Mouse (Mus musculus): ENCODE data around the gene Frmpd2. TPM values are rescaled to one million over a fixed set of nuclear protein-coding genes. Genes with fewer than 3 reads are reported as not detected.
"Not testable (repeated sequence)": the region's sequence is repeated elsewhere in the genome, so short reads cannot be mapped to it uniquely, and the experiment has no call there.

Gene Frmpd2
- total RNA-seq (2022): 1 to 10 TPM in 2 of 4 experiments, under 1 TPM in 2; 0.31 to 1.7 (median 0.73) TPM

GRCm38 (mm10) chr14:33471331-33471730 is at the start of gene Frmpd2:
Gene Frmpd2, plus strand, starts transcription at chr14:33471696.
- DNase-seq (ENCODE audit: low spot score in 2 of 2): no peak

DNA sequence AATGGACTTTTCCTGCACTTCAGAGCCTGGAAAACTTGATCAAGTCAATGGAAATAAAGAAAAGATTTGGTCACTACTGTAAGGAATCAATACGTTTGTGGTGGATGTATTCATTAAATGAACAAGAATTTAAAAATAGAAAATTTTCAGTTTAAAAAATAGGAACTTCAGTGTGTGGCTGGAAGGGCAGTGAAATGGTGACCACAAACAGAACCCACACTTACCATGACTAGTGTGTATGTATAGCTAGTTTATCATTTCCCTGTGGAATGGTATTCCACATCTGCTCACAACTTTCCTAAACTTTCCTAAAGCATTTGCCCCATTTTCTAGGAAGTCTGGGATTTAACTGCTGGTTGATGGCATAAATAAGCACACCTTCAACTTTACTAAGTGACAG is 48.5 kb upstream of the Frmpd2 start:
- no peak for DNase-seq (ENCODE audit: low spot score in 2 of 2)

DNA sequence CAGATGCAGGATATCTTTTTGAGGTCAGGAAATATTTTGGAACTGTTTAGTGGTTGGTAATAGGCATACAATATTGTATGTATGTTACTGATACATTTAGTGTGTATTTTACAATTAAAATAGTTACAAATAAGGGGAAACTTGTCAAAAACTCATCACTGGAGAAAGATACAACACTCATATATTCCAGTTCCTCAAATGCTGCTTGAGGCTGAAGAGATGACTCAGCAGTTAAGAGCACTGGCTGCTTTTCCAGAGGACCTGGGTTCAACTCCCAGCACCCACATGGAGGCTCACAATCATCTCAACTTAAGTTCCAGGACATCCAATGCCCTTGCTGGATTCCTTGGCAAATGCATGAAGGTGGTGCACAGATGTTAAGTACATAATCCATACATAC is 47.4 kb upstream of the Frmpd2 start:
- DNase-seq (ENCODE audit: low spot score in 2 of 2): no peak

DNA sequence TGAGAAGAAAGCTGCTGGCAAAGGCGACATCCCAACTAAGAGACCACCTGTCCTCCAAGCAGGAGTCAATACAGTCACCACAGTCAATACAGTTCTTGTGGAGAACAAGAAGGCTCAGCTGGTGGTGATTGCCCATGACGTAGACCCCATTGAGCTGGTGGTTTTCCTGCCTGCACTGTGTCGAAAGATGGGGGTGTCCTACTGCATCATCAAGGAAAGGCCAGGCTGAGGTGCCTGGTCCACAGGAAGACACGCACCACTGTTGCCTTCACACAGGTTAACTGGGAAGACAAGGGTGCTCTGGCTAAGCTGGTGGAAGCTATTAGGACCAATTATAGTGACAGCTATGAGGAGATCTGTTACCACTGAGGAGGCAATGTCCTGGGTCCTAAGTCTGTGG is 39.0 kb upstream of the Frmpd2 start:
- not testable (repeated sequence) for DNase-seq (ENCODE audit: low spot score in 2 of 2)

- DNase-seq (ENCODE audit: low spot score in 2 of 2): no peak
Observed at GRCm38 (mm10) chr14:33443780-33444179, 27.7 kb upstream of the Frmpd2 start.

DNA sequence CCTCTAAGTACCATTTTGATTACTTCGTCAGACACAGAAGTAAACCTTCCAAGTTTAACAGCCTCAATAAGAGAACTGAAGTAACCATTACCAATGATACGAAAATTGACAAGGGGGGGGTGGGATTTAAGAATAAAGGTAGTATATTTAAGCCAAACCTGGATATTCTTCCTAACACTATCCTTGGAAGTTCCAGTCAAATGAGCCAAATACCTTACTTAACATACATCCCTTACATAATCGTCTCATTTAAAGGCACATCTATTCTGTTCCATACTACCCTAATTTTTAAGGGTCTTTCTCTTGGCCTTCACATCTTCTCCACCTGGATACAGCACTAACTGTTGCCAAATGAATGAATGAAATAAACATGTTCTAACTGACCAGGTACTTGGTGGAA is 25.5 kb upstream of the Frmpd2 start:
- DNase-seq (ENCODE audit: low spot score in 2 of 2): no peak

DNA sequence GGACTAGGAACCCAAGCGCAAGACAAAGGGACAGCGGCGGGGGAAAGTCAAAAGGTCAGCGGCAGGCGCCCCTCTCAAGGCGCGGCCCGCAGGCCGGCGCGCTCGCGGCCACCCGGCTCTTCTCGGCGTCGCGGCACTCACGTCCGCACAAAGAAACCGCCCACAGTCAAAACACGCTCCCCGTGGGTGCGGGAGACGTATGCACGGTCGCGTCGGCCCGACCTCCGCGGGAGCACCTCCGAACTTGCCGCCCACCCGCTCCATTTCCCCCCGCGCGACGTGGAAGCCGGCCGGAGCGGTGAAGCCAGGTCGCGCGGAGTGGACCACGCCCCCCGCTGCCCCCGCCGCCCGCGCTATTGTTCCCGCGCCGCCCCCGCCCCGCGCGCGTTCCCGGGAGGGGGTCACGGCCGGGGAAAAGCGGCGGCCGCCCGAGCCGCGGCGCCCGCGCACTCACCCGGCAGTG is 24.9 kb upstream of the Frmpd2 start:
- peak; percentile 23 to 35 for DNase-seq (ENCODE audit: low spot score in 2 of 2)

GRCm38 (mm10) chr14:33447027-33447569 is 24.4 kb upstream of the Frmpd2 start, which contains the start of gene Mapk8:
Gene Mapk8, minus strand, starts transcription at chr14:33447158.
- DNase-seq (ENCODE audit: low spot score in 2 of 2): peak; percentile 91 to 93

GRCm38 (mm10) chr14:33448276-33448675 is 23.2 kb upstream of the Frmpd2 start:
- no peak for DNase-seq (ENCODE audit: low spot score in 2 of 2)

DNA sequence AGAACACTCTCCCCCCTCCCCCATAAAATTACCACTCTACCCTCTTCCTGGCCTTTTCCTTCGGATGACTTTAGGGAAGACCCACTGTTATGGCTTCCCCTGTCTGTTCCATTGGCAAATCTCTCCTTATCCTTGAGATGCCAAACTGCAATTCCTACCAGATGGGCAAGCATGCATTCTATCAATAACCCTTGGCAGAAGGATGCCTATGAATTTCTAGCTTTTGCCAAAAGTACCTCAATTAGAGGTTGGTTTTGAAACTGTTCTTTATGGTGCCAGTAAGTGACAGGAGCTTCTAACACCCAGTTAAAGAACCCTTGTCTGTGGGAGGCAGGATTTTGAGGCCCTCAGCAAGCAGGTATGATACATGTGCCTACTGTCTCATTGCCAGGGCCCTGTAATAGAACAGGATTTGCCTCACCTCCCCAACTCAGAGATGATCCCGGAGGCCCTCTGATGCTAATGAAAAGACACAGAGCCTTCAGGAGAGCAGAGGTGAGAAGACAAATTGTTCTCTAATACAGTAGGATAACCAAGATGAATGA is 22.1 kb upstream of the Frmpd2 start:
- DNase-seq (ENCODE audit: low spot score in 2 of 2): no peak

DNA sequence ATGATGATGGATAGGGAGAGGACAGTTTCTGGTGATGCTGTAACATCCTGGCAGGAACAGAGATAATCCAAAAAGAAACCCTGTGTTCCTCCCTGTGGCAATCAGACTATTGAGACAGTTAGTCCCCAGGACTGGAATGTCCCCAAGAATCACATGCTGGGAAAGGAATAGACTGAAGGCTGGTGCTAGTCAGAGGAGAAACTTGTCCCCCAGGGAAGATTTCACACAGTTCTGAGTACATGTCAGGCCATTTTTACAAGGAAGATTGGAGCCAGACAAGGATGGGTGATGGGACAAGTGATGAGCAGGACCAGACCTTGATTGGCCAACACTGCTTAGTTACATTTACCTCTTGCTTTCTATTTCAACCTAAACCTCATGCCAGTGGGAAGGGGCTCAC is 21.2 kb upstream of the Frmpd2 start:
- DNase-seq (ENCODE audit: low spot score in 2 of 2): no peak

DNA sequence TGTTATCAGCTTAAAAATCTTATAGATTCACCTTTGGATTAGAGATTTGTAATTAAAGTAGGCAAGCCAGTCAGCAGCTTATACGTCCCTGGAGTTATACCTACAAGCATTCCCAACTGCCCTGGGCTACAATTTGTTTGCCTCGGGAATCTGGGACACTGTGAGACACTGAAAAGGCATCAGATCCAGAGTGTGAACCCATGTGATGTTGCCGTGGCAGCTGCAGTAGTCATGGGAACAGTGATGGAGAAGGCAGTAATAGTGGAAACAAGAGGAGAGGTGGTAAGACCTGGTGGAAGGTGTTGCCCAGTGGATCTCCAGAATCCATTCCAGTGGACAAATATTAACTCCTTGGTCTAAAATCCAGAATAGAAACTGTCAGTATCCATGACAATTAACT is 7.8 kb upstream of the Frmpd2 start:
- no peak for DNase-seq (ENCODE audit: low spot score in 2 of 2)

DNA sequence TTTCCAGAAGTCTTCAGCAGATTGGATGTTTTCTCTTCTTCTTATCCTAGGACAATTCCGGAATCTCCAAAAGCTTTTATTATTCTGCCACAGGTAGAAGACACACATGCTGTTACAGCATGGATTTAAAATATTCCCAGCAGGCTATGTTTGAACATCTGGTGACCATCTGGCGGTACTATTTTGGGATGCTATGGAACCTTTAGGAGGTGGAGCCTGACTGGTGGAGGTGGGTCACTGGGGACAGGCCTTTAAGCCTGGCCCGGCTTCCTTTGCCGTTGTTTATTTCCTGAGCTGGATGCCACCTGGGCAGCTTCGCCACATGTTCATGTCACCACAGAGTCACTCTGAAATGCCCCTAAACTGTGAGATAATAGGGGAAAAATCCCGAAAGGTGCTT is 3.7 kb upstream of the Frmpd2 start:
- DNase-seq (ENCODE audit: low spot score in 2 of 2): peak in 1 of 2 experiments; percentile 1

DNA sequence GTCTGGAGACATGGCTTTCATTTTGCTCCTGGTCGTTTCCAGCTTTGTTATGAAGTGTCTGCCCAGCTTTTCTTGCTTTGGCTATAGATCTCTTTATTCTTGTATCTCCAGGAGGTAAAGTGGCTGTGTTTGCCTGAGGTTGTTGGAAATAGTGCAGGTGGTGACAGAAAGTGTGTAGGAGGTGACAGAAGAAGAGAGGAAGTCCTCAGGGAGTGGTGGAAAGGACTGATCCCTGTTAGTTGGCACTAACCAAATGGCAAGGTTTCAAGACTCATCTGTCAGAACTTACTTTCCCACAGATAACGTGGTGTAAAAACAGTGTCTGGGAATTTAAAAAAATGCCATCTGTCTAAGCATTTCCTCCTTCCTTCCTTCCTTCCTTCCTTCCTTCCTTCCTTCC is 3.0 kb downstream of the Frmpd2 start:
- peak in 1 of 2 experiments; percentile 35 for DNase-seq (ENCODE audit: low spot score in 2 of 2)

- DNase-seq (ENCODE audit: low spot score in 2 of 2): no peak
Observed at GRCm38 (mm10) chr14:33476094-33476760, 4.7 kb downstream of the Frmpd2 start.

DNA sequence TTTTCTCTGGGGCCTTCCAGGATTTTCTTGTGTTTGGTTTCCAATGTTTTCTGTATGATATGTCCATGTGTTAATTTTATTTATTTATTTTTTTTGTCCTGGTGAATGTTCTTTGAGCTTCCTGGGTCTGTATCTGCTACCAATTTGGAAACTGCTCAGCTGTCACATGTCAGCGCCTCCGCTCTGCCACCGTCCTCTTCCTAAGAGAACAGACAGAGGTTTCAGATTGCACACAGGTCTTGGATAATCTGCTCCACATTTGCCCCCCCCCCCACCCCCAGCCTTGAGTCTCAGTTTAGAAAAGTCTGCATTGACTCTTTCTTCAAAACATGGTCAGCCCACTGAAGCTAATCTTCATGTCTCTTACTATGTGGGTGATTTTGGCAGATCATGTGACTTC is 10.5 kb downstream of the Frmpd2 start:
- no peak for DNase-seq (ENCODE audit: low spot score in 2 of 2)

GRCm38 (mm10) chr14:33487805-33488550 is 16.5 kb downstream of the Frmpd2 start:
- DNase-seq (ENCODE audit: low spot score in 2 of 2): no peak

DNA sequence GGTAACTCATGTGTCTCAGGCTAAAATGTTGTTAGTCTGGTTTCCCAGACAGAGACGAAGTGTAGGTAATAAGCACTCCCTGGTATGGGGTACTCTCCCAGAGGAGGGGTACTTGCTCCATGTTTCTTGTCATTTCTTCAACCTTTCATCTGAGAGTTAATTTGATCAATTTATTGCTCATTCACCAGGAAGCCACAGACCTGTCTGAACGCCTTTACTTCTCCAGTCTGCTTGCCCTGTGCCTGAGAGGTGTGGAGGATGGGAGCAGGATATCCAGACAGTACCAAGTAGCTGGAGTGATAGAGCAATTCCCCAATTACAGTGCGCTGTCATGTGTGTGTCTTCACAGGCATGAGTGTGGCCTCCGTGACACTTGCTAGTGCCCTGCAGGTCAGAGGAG is 23.7 kb downstream of the Frmpd2 start:
- DNase-seq (ENCODE audit: low spot score in 2 of 2): no peak

DNA sequence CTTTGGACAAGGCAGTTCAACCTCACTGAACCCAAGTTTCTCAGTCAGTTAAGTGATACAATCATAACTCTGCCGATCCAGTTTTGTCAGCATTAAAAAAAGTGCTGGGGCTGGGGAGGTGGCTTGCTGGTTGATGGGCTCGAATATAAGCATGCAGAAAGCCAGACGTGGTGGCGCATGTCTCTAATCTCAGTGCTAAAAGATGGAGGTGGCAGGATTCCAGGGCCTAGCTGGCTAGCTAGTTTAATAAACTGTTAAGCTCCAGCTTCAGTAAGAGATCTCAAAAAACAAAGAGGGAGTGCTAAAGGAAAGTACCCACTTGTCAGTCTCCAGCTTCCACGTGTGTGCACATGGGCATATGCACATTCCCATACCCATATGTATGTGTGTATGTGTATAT is 25.9 kb downstream of the Frmpd2 start:
- DNase-seq (ENCODE audit: low spot score in 2 of 2): no peak

- DNase-seq (ENCODE audit: low spot score in 2 of 2): no peak
Observed at GRCm38 (mm10) chr14:33498849-33499248, 27.4 kb downstream of the Frmpd2 start.

- peak; percentile 50 to 62 for DNase-seq (ENCODE audit: low spot score in 2 of 2)
Observed at GRCm38 (mm10) chr14:33500631-33501030, 29.1 kb downstream of the Frmpd2 start.

DNA sequence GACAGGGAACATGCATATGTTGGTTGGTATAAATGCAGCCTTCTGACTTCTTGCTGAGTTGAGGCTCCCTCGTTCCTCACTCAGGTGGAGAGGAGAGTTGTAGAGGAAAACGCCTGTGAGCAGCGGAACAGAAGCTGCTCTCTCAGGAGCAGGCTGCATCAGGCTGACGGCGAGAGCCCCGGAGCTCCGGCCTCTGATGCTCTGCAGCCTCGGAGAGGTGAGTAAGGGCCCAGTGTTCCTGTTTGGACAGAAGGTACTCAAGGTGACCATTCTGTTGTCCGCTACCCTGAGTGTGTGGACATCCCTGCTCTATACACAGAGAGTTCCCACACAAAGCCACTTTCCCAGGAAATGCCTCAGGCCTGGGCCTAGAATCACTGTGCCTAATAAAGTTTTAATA is 31.8 kb downstream of the Frmpd2 start:
- DNase-seq (ENCODE audit: low spot score in 2 of 2): no peak

Data from layer of hippocampus, adult 8-10 months (tissue).